Mouse (Mus musculus) hindbrain, embryonic 13.5 days (tissue): ENCODE results near the gene Tbc1d30. TPM values are rescaled to one million over a fixed set of nuclear protein-coding genes. Genes with fewer than 3 reads are reported as not detected.

Experiments
- ATAC-seq: fragments of 200-750 bp; cut with Nextera tagmentation; 2 replicates; pipeline ENCODE4 v1.8.0; 2017; ENCODE audit warnings: moderate TSS enrichment; ENCODE audit not compliant: low FRiP score
- H3K27ac ChIP-seq: fragments of 300-500 bp; sonication (generic); 2 replicates; pipeline ENCODE4 v1.5.1; 2015; ENCODE audit warnings: inconsistent platforms, mild to moderate bottlenecking, moderate library complexity
- H3K27me3 ChIP-seq: fragments of 300-500 bp; sonication (generic); 2 replicates; pipeline ENCODE4 v1.6.1; 2015; ENCODE audit warnings: mild to moderate bottlenecking, inconsistent platforms
- H3K36me3 ChIP-seq: fragments of 300-500 bp; sonication (generic); 2 replicates; pipeline ENCODE4 v1.6.1; 2015; ENCODE audit warnings: mild to moderate bottlenecking, inconsistent platforms
- H3K4me1 ChIP-seq: fragments of 300-500 bp; sonication (generic); replicated peaks from 2 replicates; pipeline ENCODE4 v1.6.1; 2015; ENCODE audit warnings: inconsistent platforms
- H3K4me2 ChIP-seq: fragments of 300-500 bp; sonication (generic); 2 replicates; pipeline ENCODE4 v1.6.1; 2015; ENCODE audit warnings: inconsistent platforms, mild to moderate bottlenecking, moderate library complexity
- H3K4me3 ChIP-seq: fragments of 300-500 bp; sonication (generic); 2 replicates; pipeline ENCODE4 v1.5.1; 2015; ENCODE audit warnings: mild to moderate bottlenecking, inconsistent platforms
- H3K9ac ChIP-seq: fragments of 300-500 bp; sonication (generic); 2 replicates; pipeline ENCODE4 v1.6.1; 2015; ENCODE audit warnings: mild to moderate bottlenecking, inconsistent platforms
- H3K9me3 ChIP-seq: fragments of 300-500 bp; sonication (generic); 2 replicates; pipeline ENCODE4 v1.6.1; 2016; ENCODE audit warnings: inconsistent platforms
- WGBS: fragments of 180-500 bp; shearing (Covaris S2); methylation state at CpG from one replicate; pipeline ENCODE4 v1.1.7; 2015; 5-methylcytosine and 5-hydroxymethylcytosine counted together
- polyA plus RNA-seq: library from polyadenylated mRNA; unstranded; fragments of >200 nt; fragmentation: Nextera tagmentation; extraction: Ambion mirVana; gene quantifications from 2 replicates; pipeline ENCODE4 v1.2.1, GENCODE M21; 2015

Tbc1d30 gene
- polyA plus RNA-seq, 1 experiment from 2014 or later: 12.6 TPM

GRCm38 (mm10) chr10:121376530-121377271, 25.6 kb upstream of the Tbc1d30 start:
- H3K4me3 ChIP-seq: no peak overlapping the region
- WGBS: 91% methylated on average over 24 of the region's 24 CpGs
- H3K9ac ChIP-seq: no peak overlapping the region
- peaks cover 89% of the 10 kb centered on the region for H3K36me3 ChIP-seq
- H3K4me1 ChIP-seq: no peaks in the 10 kb centered on the region
- no peak overlapping the region for H3K27ac ChIP-seq
- no peaks in the 10 kb centered on the region for H3K9me3 ChIP-seq
- no peaks in the 10 kb centered on the region for H3K27me3 ChIP-seq
- no peak overlapping the region for H3K4me2 ChIP-seq
- no peak for ATAC-seq

- H3K27ac ChIP-seq: no peak overlapping the region
- no peaks in the 10 kb centered on the region for H3K27me3 ChIP-seq
- H3K9me3 ChIP-seq: no peaks in the 10 kb centered on the region
- H3K4me1 ChIP-seq: no peaks in the 10 kb centered on the region
- no peak overlapping the region for H3K9ac ChIP-seq
- no peak for ATAC-seq
- H3K36me3 ChIP-seq: peaks cover 85% of the 10 kb centered on the region
- no peak overlapping the region for H3K4me2 ChIP-seq
- 83% methylated on average over 24 of the region's 24 CpGs for WGBS
- H3K4me3 ChIP-seq: no peak overlapping the region
Measured at GRCm38 (mm10) chr10:121375649-121376493, 24.8 kb upstream of the Tbc1d30 start.

DNA sequence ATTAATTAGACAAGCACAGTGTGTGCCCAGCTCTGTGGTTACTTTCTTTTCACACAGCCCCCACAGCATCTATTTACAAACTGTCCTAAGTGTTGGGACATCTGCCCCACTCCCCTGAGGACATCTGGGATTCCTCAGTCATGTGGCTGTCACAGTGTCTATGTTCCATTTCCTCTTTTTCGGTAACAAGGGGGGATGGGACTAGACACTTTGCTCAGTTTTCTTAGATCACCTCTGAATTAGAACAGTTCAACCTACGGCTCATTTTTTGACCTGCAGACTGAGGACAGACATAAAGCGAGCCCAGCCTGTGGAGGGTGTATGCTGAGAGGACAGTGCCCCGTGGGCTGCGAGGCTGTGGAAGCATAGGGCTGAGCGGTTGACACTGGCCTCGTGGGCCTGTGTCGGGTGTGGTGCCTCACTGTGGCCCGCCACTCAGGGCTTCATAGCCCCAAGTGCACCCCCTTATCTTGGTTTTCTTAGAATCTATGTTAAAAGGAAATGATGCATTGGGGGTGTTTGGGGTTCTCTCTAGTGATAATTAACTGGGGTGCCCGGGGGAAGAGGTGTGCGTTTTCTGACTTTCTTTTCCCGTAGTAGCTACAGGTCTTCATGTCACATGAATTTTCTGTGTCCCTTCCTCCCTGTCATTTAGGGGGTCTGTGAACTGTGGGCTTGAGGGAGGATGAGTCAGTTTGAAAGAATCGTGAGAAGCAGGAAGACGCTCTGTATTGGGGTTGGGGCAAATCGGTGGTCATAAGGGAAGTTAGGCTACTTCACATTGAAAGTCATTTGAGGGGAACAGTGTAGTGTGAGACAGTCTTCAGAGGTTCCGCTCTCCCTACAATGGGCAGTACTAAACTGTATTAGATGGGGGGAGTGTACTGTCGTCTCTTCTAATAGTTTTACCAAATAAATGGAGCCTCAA, 23.9 kb upstream of the Tbc1d30 start:
- Histone ChIP-seq H3K9ac (no peak overlapping the region), H3K4me3 (no peak overlapping the region), H3K4me1 (no peaks in the 10 kb centered on the region), H3K4me2 (no peak overlapping the region), H3K27ac (no peak overlapping the region), H3K27me3 (no peaks in the 10 kb centered on the region), H3K9me3 (no peaks in the 10 kb centered on the region), H3K36me3 (peaks cover 84% of the 10 kb centered on the region)
- ATAC-seq: no peak
- WGBS: 92% methylated on average over 17 of the region's 17 CpGs

- Histone ChIP-seq H3K36me3 (peaks cover 79% of the 10 kb centered on the region), H3K4me1 (no peaks in the 10 kb centered on the region), H3K9ac (peak overlapping the region; percentile 35; the same call in 1 of the 2 replicates), H3K4me2 (no peak overlapping the region), H3K27ac (no peak overlapping the region), H3K27me3 (no peaks in the 10 kb centered on the region), H3K4me3 (no peak overlapping the region), H3K9me3 (no peaks in the 10 kb centered on the region)
- ATAC-seq: no peak
- 84% methylated on average over 12 of the region's 12 CpGs for WGBS
Measured at GRCm38 (mm10) chr10:121374013-121374412, 22.9 kb upstream of the Tbc1d30 start.

DNA sequence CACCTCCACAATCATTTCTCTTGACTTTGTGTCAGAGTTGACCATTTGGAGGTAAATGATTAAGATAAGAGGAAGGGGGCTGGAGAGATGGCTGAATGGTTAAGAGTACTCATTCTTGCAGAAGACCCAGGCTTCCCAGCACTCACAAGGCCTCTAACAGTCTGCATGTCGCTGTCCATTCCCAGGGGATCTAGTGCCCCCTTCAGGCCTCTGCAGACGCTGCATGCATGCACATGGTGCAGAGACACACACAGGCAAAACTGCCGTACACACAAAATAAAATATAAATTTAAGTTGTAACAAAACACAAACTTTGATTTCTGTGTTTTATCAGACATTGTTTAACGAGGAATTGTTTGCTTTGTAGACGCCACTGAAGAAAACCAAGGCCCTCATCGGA, 19.7 kb upstream of the Tbc1d30 start:
- Histone ChIP-seq H3K4me2 (no peak overlapping the region), H3K36me3 (peaks cover 50% of the 10 kb centered on the region), H3K9me3 (no peaks in the 10 kb centered on the region), H3K27me3 (no peaks in the 10 kb centered on the region), H3K4me3 (no peak overlapping the region), H3K27ac (no peak overlapping the region), H3K4me1 (peaks cover 21% of the 10 kb centered on the region), H3K9ac (no peak overlapping the region)
- 95% methylated on average over 6 of the region's 6 CpGs for WGBS
- ATAC-seq: no peak

DNA sequence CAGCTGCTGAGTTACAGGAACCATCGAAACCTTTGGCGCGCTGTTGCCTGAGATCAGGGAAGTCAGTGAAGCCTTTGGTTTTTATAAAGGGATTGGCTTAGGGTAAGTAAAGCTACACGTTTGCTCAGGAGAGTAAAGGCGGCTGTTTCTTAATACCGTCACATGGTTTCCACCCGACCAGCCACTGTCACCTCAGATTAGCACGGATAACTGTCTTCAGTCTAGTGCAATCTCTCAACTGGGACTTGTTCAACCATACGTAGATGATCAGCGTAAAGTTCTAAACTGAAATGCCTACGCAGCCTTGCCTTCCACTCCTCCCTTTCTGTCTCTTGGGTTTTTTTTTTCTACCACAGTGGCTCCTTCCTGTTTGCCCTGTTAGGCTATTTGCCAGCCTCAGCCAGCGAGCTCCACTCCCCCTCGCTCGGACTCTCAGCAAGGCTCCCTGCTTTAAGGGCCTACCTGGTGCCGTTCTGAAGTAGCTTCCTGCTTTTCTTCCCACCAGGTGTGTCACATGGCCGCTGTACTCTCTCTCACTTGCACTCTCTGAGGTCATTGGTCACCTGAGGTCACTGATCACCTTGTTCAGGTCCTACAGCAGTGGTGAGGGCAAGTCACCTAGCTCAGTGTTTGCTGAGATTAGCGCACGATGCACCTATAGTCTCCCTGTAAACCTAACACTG, 17.8 kb upstream of the Tbc1d30 start:
- Histone ChIP-seq H3K27ac (no peak overlapping the region), H3K4me2 (no peak overlapping the region), H3K27me3 (no peaks in the 10 kb centered on the region), H3K36me3 (peaks cover 33% of the 10 kb centered on the region), H3K4me1 (peaks cover 30% of the 10 kb centered on the region), H3K4me3 (no peak overlapping the region), H3K9ac (no peak overlapping the region), H3K9me3 (no peaks in the 10 kb centered on the region)
- no peak for ATAC-seq
- 90% methylated on average over 18 of the region's 18 CpGs for WGBS

DNA sequence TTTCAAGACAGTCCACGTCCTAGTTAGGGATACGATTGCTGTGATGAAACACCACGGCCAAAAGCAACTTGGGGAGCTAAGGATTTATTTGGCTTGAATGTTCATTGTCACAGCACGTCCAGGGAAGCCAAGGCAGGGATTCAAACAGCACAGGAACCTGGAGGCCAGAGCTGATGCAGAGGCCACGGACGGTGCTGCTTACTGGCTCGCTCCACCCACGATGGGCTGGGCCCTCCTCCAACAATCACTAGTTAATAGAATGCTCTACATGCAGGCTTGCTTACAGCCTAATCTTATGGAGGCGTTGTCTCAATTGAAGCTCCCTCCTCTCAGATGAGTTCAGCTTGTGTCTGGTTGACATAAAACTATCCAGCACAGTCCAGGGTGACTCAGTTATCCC, 16.7 kb upstream of the Tbc1d30 start:
- Histone ChIP-seq H3K4me3 (no peak overlapping the region), H3K9me3 (no peaks in the 10 kb centered on the region), H3K27ac (no peak overlapping the region), H3K4me1 (peaks cover 30% of the 10 kb centered on the region), H3K9ac (no peak overlapping the region), H3K27me3 (no peaks in the 10 kb centered on the region), H3K36me3 (peaks cover 22% of the 10 kb centered on the region), H3K4me2 (no peak overlapping the region)
- 94% methylated on average over 9 of the region's 9 CpGs for WGBS
- no peak for ATAC-seq

DNA sequence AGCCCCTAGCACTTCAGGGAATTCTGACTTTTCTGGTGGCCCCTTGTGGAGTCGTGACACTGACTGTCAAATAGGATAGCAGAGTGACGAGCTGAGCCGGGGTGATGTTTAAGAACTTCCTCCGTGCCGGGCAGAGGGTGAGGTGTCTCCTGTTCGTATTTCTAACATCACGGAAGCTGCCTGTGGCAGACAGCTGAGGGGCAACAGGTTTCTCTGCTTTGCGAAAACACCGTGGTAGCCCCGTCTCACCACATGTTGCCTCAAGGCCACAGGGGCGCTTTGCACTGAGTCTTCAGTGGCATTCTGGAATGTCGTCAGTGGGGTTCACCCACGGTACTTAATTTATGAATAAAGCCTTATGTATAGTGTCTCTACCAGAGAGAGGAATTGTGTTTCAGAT, 16.2 kb upstream of the Tbc1d30 start:
- Histone ChIP-seq H3K4me2 (no peak overlapping the region), H3K9ac (no peak overlapping the region), H3K9me3 (no peaks in the 10 kb centered on the region), H3K27me3 (no peaks in the 10 kb centered on the region), H3K27ac (no peak overlapping the region), H3K4me1 (peaks cover 30% of the 10 kb centered on the region), H3K4me3 (no peak overlapping the region), H3K36me3 (peaks cover 22% of the 10 kb centered on the region)
- WGBS: 83% methylated on average over 13 of the region's 13 CpGs
- ATAC-seq: no peak

DNA sequence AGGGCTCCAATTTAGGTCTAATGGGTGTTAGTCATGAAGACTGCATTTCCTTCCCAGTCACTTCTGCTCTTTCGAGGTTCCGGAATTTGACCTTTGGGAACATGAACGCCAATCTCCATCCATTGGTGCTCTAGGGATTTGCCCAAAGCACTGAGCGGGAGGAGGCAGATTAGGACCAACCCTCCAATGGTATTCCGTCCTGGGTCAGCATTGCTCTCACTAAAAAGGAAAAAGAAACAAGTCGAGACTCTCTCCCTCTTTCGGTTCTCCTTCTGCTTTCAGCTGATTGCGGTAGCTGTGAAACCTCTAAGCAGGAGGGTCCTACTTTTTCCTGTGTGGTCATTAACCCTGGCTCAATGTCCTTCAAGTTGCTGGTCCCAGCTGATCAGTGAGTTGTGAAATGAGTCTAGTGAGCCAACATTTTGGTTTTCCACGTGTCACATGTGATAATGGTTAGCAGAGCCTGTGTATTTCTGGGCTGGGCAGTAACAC, 14.7 kb upstream of the Tbc1d30 start:
- H3K27me3 ChIP-seq: no peaks in the 10 kb centered on the region
- H3K4me2 ChIP-seq: peak overlapping the region; percentile 82
- H3K4me3 ChIP-seq: peak overlapping the region; percentile 98
- 15% methylated on average over 9 of the region's 9 CpGs for WGBS
- peaks cover 30% of the 10 kb centered on the region for H3K4me1 ChIP-seq
- H3K36me3 ChIP-seq: peaks cover 14% of the 10 kb centered on the region
- H3K27ac ChIP-seq: no peak overlapping the region
- no peaks in the 10 kb centered on the region for H3K9me3 ChIP-seq
- peak overlapping the region; percentile 94 for H3K9ac ChIP-seq
- no peak for ATAC-seq

DNA sequence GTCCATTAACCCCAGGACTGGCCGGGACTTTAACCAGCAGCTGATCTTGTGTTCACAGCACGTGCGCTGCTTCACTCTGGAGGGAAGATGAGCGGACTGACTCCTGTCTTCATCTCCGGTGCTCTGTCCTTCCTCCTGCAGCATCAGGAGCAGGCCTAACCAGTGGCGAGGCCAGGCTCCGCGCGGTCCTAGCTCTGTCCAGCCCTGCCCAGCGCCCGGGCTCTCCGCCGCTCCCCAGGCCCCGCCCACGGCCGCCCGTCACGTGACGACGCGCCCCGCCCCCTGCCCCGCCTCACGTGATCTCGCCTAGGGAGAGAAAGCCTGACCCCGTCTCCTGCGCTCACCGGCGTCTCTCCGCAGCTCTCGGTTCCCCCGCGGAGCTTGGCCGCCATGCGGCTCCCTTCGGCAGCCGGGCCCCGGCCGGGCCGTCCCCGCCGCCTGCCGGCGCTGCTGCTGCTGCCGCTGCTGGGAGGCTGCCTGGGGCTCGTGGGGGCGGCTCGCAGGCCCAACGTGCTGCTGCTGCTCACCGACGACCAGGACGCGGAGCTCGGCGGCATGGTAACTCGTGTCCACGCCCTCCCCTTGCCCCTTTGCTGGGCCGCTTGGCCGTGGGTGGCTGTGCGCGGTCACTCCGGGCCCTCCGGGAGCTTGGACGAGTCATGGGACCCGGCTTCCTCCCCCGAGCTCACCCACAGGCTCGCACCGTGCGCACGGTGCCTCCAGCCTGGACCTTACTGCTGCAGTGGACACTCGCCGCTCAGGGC, 13.9 kb upstream of the Tbc1d30 start, which contains the start of gene Gns:
TSS of gene Gns (plus strand) at position 290 of the 764 bp plus-strand sequence.
- Histone ChIP-seq H3K4me2 (peak within 1 kb of the TSS; percentile 82), H3K4me1 (peaks cover 30% of the 10 kb centered on the region), H3K9ac (peak within 1 kb of the TSS; percentile 94), H3K27me3 (no peaks in the 10 kb centered on the region), H3K4me3 (peak within 1 kb of the TSS; percentile 98), H3K36me3 (peaks cover 7% of the 10 kb centered on the region), H3K27ac (peak within 1 kb of the TSS; percentile 86), H3K9me3 (0 out of 2 replicates have a peak, but pooled peaks cover 3% of the 10 kb centered on the region)
- peak; percentile 98 for ATAC-seq
- WGBS: under 1% methylated on average over 70 of the region's 72 CpGs

DNA sequence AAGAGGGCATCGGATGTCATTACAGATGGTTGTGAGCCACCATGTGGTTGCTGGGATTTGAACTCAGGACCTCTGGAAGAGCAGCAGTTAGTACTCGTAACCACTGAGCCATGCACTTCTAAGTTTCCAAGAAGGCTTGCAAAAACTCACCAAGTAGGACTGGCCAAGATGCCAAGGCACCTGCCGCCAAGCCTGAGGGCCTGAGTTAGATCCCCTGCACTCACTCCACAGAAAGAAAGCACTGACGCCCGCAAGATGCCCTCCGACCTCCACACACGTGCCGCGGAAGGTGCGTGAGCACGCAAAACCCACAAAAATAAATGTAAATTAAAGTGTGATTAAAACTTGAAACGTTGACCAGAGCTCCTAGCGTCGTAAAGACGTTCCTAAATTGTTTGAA, 13.2 kb upstream of the Tbc1d30 start:
- H3K9me3 ChIP-seq: 0 out of 2 replicates have a peak, but pooled peaks cover 3% of the 10 kb centered on the region
- H3K4me1 ChIP-seq: peaks cover 30% of the 10 kb centered on the region
- H3K36me3 ChIP-seq: peaks cover 2% of the 10 kb centered on the region; the same call in 1 of the 2 replicates
- H3K4me3 ChIP-seq: peak overlapping the region; percentile 98
- H3K9ac ChIP-seq: peak overlapping the region; percentile 94
- WGBS: 31% methylated on average over 15 of the region's 15 CpGs
- H3K27me3 ChIP-seq: no peaks in the 10 kb centered on the region
- H3K4me2 ChIP-seq: peak overlapping the region; percentile 82
- H3K27ac ChIP-seq: peak overlapping the region; percentile 86; the same call in 1 of the 2 replicates
- peak; percentile 26; the same call in 1 of the 2 replicates for ATAC-seq
